Mouse (Mus musculus): ENCODE measurements around the gene Agbl3.

Agbl3 gene

GRCm38 (mm10) chr6:34907696-34908260, 127.5 kb downstream of the Agbl3 start:
- DNase-seq: no peak

Data from thymus, adult 18-20 months (tissue).